Mouse (Mus musculus): ENCODE results near the gene Ccdc81.

GRCm38 (mm10) chr7:89850510-89850909 lies 52.9 kb downstream of the Ccdc81 start:
- TF ChIP-seq POLR2A (IDR thresholded peaks at IDR 0.05; ENCODE audit: insufficient read depth, low read length) (no peak), CTCF (IDR thresholded peaks at IDR 0.05; ENCODE audit: low read depth, low read length) (no peak)

Measured in ES-Bruce4 (cell line).